Mouse (Mus musculus): Measurements from ENCODE around the gene Rbm24. TPM values are rescaled to one million over a fixed set of nuclear protein-coding genes. Genes with fewer than 3 reads are reported as not detected.
A peak's percentile ranks its signal among the peaks of the same experiment; 100 is the strongest.

Rbm24 gene
- polyA plus RNA-seq, 1 experiment from 2014 or later, result 2.3 TPM

DNA sequence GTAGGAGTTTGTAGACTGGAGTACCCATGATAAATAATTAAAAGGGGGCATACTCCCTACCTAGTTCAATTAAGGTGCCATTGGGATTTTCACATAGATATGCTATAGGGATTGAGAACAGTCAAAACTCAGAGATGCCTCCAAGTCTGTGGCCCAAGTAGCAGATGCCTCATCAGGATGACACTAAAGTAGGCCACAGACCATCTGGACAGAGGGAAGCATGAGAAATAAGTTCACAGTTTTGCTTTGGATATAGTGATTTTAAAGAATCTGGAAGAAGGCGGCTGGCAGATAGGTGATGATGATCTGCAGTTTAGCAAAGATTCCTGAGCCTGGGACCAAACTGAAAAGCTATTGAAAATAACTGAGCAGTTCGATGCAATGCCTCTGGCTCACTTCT lies 30.0 kb downstream of the Rbm24 start:
- Histone ChIP-seq H3K4me1 (replicated peaks; ENCODE audit: control insufficient read depth, insufficient read depth, low read length) (no peaks in the 10 kb centered on the region), H3K4me3 (ENCODE audit: low read depth, low read length) (no peak overlapping the region), H3K9ac (ENCODE audit: low read length) (no peak overlapping the region), H3K9me3 (ENCODE audit: control insufficient read depth, low read length) (no peaks in the 10 kb centered on the region), H3K27me3 (replicated peaks; ENCODE audit: control insufficient read depth, insufficient read depth, low read length) (no peaks in the 10 kb centered on the region), H3K36me3 (ENCODE audit: control insufficient read depth, insufficient read depth, low read length) (no peaks in the 10 kb centered on the region), H3K4me2 (ENCODE audit: low read length) (no peak overlapping the region), H3K27ac (ENCODE audit: low read depth) (no peak overlapping the region)
- 88% methylated on average over 2 of the region's 2 CpGs for WGBS
- ATAC-seq (replicated peaks; ENCODE audit: low FRiP score, low TSS enrichment, low read depth), result no peak
- no peak for DNase-seq (ENCODE audit: low spot score)

DNA sequence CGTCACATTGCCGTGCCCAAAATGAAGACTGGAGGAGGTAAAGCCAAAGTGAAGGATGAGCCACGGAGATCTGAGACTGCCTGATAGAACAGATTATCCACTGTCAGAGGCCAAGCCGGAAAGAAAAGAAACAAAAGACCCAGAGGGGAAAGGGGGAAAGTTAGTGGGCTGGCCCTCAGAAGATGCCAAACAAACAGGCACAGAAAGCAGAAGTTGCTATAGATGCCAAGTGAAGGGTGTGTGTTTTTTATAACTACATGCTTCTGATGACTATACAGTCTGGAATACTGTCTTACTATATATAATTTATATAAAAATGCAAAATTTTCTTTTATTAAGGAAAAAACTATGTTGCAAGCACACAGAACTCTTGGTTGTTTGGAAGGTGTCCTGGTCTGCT lies 31.7 kb downstream of the Rbm24 start:
- Histone ChIP-seq H3K27ac (ENCODE audit: low read depth) (no peak overlapping the region), H3K27me3 (replicated peaks; ENCODE audit: control insufficient read depth, insufficient read depth, low read length) (no peaks in the 10 kb centered on the region), H3K9ac (ENCODE audit: low read length) (no peak overlapping the region), H3K4me3 (ENCODE audit: low read depth, low read length) (no peak overlapping the region), H3K4me1 (replicated peaks; ENCODE audit: control insufficient read depth, insufficient read depth, low read length) (no peaks in the 10 kb centered on the region), H3K9me3 (ENCODE audit: control insufficient read depth, low read length) (no peaks in the 10 kb centered on the region), H3K4me2 (ENCODE audit: low read length) (no peak overlapping the region), H3K36me3 (ENCODE audit: control insufficient read depth, insufficient read depth, low read length) (no peaks in the 10 kb centered on the region)
- 78% methylated on average over 4 of the region's 4 CpGs for WGBS
- no peak for DNase-seq (ENCODE audit: low spot score)
- no peak for ATAC-seq (replicated peaks; ENCODE audit: low FRiP score, low TSS enrichment, low read depth)

DNA sequence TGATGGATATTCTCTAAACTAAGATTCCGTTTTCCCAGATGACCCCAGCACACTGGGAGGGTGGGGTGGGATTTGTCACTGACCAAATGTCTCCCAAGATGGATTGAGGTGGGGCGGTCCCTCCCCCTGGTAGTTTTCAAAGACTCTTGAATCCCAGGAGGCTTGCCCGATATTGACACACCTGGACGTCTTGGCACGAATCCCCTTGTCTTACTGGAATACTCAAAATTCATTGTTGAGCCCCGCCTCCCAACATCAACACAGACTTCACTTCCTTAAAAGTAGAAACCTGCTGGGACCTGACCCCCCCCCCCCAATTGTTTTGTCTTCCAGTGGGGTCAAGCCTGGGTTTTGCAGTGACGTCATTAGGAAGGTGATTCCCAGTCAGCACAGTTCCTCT lies 32.4 kb downstream of the Rbm24 start:
- H3K9ac ChIP-seq (ENCODE audit: low read length), result no peak overlapping the region
- ATAC-seq (replicated peaks; ENCODE audit: low FRiP score, low TSS enrichment, low read depth) (no peak), DNase-seq (ENCODE audit: low spot score) (no peak)
- H3K27me3 ChIP-seq (replicated peaks; ENCODE audit: control insufficient read depth, insufficient read depth, low read length), result no peaks in the 10 kb centered on the region
- H3K27ac ChIP-seq (ENCODE audit: low read depth), result no peak overlapping the region
- 74% methylated on average over 7 of the region's 7 CpGs for WGBS
- no peaks in the 10 kb centered on the region for H3K9me3 ChIP-seq (ENCODE audit: control insufficient read depth, low read length)
- H3K36me3 ChIP-seq (ENCODE audit: control insufficient read depth, insufficient read depth, low read length), result no peaks in the 10 kb centered on the region
- no peaks in the 10 kb centered on the region for H3K4me1 ChIP-seq (replicated peaks; ENCODE audit: control insufficient read depth, insufficient read depth, low read length)
- no peak overlapping the region for H3K4me3 ChIP-seq (ENCODE audit: low read depth, low read length)
- no peak overlapping the region for H3K4me2 ChIP-seq (ENCODE audit: low read length)

DNA sequence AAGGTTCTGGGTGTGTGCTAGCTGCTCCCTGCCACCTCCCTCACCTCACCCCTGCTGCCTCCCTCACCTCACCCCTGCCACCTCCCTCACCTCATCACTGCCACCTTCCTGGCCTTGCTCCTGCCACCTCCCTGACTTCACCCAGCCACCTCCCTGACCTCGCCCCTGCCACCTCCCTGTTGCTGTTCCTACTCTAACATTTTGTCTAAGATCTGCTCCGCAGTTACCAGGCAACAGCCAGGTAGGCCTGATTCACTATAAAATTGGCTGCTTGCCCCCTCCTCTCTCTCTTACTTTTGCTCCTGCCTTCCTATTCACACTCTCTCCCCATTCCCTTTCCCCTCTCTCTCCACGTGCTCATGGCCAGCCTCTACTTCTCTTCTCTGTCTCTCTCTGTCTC lies 33.3 kb downstream of the Rbm24 start:
- no peak for ATAC-seq (replicated peaks; ENCODE audit: low FRiP score, low TSS enrichment, low read depth)
- no peaks in the 10 kb centered on the region for H3K9me3 ChIP-seq (ENCODE audit: control insufficient read depth, low read length)
- no peaks in the 10 kb centered on the region for H3K27me3 ChIP-seq (replicated peaks; ENCODE audit: control insufficient read depth, insufficient read depth, low read length)
- no peak for DNase-seq (ENCODE audit: low spot score)
- no peak overlapping the region for H3K27ac ChIP-seq (ENCODE audit: low read depth)
- H3K36me3 ChIP-seq (ENCODE audit: control insufficient read depth, insufficient read depth, low read length), result no peaks in the 10 kb centered on the region
- H3K4me1 ChIP-seq (replicated peaks; ENCODE audit: control insufficient read depth, insufficient read depth, low read length), result no peaks in the 10 kb centered on the region
- H3K4me3 ChIP-seq (ENCODE audit: low read depth, low read length), result no peak overlapping the region
- no peak overlapping the region for H3K4me2 ChIP-seq (ENCODE audit: low read length)
- WGBS, result 68% methylated on average over 3 of the region's 3 CpGs
- no peak overlapping the region for H3K9ac ChIP-seq (ENCODE audit: low read length)

DNA sequence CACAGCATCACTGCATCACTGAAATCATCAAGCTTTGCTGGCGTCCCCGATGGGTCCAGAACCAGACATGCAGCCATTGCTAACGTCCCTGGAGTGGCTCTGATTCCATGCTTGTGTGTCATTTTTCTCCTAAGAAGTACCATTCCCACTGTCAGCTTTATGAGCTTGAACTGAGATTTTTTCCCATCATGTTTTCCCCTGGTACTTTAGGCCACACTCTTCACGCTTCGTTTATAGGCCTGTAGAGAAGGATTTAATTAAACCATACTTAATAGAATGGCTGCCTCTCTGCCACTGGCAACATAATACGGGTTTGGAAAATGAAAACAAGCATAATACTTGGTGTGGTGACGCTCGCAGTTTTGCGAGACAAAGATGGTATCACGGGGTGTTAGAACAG lies 41.3 kb downstream of the Rbm24 start:
- DNase-seq (ENCODE audit: low spot score) (peak; percentile 6), ATAC-seq (replicated peaks; ENCODE audit: low FRiP score, low TSS enrichment, low read depth) (no peak)
- no peaks in the 10 kb centered on the region for H3K4me1 ChIP-seq (replicated peaks; ENCODE audit: control insufficient read depth, insufficient read depth, low read length)
- H3K4me2 ChIP-seq (ENCODE audit: low read length), result no peak overlapping the region
- no peak overlapping the region for H3K4me3 ChIP-seq (ENCODE audit: low read depth, low read length)
- no peaks in the 10 kb centered on the region for H3K27me3 ChIP-seq (replicated peaks; ENCODE audit: control insufficient read depth, insufficient read depth, low read length)
- WGBS, result 90% methylated on average over 10 of the region's 10 CpGs
- H3K36me3 ChIP-seq (ENCODE audit: control insufficient read depth, insufficient read depth, low read length), result no peaks in the 10 kb centered on the region
- H3K9me3 ChIP-seq (ENCODE audit: control insufficient read depth, low read length), result no peaks in the 10 kb centered on the region
- H3K9ac ChIP-seq (ENCODE audit: low read length), result no peak overlapping the region
- H3K27ac ChIP-seq (ENCODE audit: low read depth), result no peak overlapping the region

DNA sequence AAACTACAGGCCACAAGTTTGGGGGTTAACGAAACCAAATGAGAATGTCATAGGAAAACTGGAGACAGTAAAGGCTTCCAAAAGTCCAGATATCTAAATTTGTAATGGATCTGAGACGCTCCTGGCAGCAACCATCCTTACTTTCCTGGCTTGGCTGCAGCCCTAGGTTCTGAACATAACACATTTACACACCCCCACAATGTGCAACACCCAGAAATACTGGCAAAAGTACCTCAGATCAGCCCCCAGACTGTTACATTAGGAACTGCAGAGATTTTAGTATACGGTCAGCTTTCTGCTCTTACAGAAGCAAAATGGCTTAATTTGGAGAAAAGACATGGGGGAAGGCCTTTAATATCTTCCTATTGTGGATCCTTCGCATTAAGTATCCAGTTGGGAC lies 44.0 kb downstream of the Rbm24 start:
- no peaks in the 10 kb centered on the region for H3K27me3 ChIP-seq (replicated peaks; ENCODE audit: control insufficient read depth, insufficient read depth, low read length)
- H3K4me2 ChIP-seq (ENCODE audit: low read length), result no peak overlapping the region
- no peaks in the 10 kb centered on the region for H3K36me3 ChIP-seq (ENCODE audit: control insufficient read depth, insufficient read depth, low read length)
- DNase-seq (ENCODE audit: low spot score) (no peak), ATAC-seq (replicated peaks; ENCODE audit: low FRiP score, low TSS enrichment, low read depth) (no peak)
- WGBS, result 93% methylated on average over 4 of the region's 4 CpGs
- H3K4me3 ChIP-seq (ENCODE audit: low read depth, low read length), result no peak overlapping the region
- H3K27ac ChIP-seq (ENCODE audit: low read depth), result no peak overlapping the region
- H3K9ac ChIP-seq (ENCODE audit: low read length), result no peak overlapping the region
- H3K9me3 ChIP-seq (ENCODE audit: control insufficient read depth, low read length), result no peaks in the 10 kb centered on the region
- no peaks in the 10 kb centered on the region for H3K4me1 ChIP-seq (replicated peaks; ENCODE audit: control insufficient read depth, insufficient read depth, low read length)

DNA sequence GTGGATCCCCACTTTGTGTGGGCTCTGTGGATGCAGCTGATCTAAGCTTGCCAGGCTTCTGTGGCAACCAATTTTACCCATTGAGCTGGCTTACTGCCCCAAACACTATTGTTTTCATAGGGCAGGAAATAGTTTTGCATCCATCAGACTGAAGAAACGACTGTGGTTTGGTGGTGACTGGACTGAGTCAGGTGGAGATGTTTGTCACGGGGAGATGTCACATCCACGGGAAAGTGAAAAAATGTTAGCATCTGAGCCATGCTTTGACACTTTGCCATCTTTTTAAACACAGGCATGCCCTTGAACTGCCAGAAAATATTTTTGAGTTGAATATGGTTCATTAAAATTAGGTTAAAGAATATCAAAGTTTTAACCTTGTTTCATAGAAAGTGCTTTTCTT lies 45.5 kb downstream of the Rbm24 start:
- Histone ChIP-seq H3K4me1 (replicated peaks; ENCODE audit: control insufficient read depth, insufficient read depth, low read length) (no peaks in the 10 kb centered on the region), H3K9ac (ENCODE audit: low read length) (no peak overlapping the region), H3K4me3 (ENCODE audit: low read depth, low read length) (no peak overlapping the region), H3K27ac (ENCODE audit: low read depth) (no peak overlapping the region), H3K4me2 (ENCODE audit: low read length) (no peak overlapping the region), H3K36me3 (ENCODE audit: control insufficient read depth, insufficient read depth, low read length) (no peaks in the 10 kb centered on the region), H3K9me3 (ENCODE audit: control insufficient read depth, low read length) (no peaks in the 10 kb centered on the region), H3K27me3 (replicated peaks; ENCODE audit: control insufficient read depth, insufficient read depth, low read length) (no peaks in the 10 kb centered on the region)
- ATAC-seq (replicated peaks; ENCODE audit: low FRiP score, low TSS enrichment, low read depth) (no peak), DNase-seq (ENCODE audit: low spot score) (peak; percentile 9)
- 68% methylated on average over 3 of the region's 3 CpGs for WGBS

DNA sequence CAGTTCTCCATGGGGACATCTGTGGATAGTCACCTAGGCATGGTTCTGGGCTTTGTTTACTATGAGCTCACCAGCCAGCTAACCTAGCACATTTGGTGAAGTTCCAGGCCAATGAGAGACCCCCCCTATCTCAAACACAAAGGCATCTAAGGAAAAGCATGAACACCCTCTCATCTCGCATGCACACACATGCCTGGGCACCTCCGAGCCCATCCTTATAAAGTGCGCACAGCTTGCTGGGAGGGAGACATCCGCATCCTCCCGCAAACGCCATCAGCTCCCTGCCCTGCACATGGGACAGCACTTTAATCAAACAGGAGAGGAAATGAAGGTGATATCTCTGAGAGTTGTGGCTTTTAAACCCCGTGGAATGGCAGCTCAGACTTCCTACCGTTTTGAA lies 50.0 kb downstream of the Rbm24 start:
- no peaks in the 10 kb centered on the region for H3K9me3 ChIP-seq (ENCODE audit: control insufficient read depth, low read length)
- H3K4me2 ChIP-seq (ENCODE audit: low read length), result no peak overlapping the region
- no peaks in the 10 kb centered on the region for H3K4me1 ChIP-seq (replicated peaks; ENCODE audit: control insufficient read depth, insufficient read depth, low read length)
- H3K9ac ChIP-seq (ENCODE audit: low read length), result no peak overlapping the region
- H3K4me3 ChIP-seq (ENCODE audit: low read depth, low read length), result no peak overlapping the region
- DNase-seq (ENCODE audit: low spot score), result peak; percentile 29
- no peak for ATAC-seq (replicated peaks; ENCODE audit: low FRiP score, low TSS enrichment, low read depth)
- no peak overlapping the region for H3K27ac ChIP-seq (ENCODE audit: low read depth)
- H3K36me3 ChIP-seq (ENCODE audit: control insufficient read depth, insufficient read depth, low read length), result no peaks in the 10 kb centered on the region
- no peaks in the 10 kb centered on the region for H3K27me3 ChIP-seq (replicated peaks; ENCODE audit: control insufficient read depth, insufficient read depth, low read length)
- 51% methylated on average over 8 of the region's 8 CpGs for WGBS

DNA sequence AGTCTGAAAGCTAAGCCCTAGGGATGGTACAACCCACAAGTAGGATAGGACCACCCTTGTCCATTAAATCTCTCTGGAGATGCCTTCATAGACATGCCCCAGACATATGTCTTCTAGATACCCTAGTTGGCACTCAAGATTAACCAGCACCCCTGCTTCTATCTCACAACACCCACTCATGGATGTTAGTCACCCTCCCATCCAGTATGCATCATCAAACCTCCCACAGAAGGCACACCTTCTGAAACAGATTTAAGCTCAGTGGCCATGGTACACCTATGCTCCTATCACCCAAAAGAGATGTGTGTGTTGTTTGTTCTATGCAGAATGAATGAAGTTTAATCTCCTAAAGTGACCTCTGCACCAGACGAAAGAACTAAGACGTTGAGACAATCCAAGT lies 51.3 kb downstream of the Rbm24 start:
- H3K4me3 ChIP-seq (ENCODE audit: low read depth, low read length), result no peak overlapping the region
- H3K27me3 ChIP-seq (replicated peaks; ENCODE audit: control insufficient read depth, insufficient read depth, low read length), result no peaks in the 10 kb centered on the region
- H3K36me3 ChIP-seq (ENCODE audit: control insufficient read depth, insufficient read depth, low read length), result no peaks in the 10 kb centered on the region
- no peak overlapping the region for H3K27ac ChIP-seq (ENCODE audit: low read depth)
- no peak overlapping the region for H3K4me2 ChIP-seq (ENCODE audit: low read length)
- ATAC-seq (replicated peaks; ENCODE audit: low FRiP score, low TSS enrichment, low read depth), result no peak
- WGBS, result 93% methylated on average over 2 of the region's 2 CpGs
- H3K9me3 ChIP-seq (ENCODE audit: control insufficient read depth, low read length), result no peaks in the 10 kb centered on the region
- H3K4me1 ChIP-seq (replicated peaks; ENCODE audit: control insufficient read depth, insufficient read depth, low read length), result no peaks in the 10 kb centered on the region
- no peak overlapping the region for H3K9ac ChIP-seq (ENCODE audit: low read length)
- DNase-seq (ENCODE audit: low spot score), result no peak
